Mouse (Mus musculus): Measurements from ENCODE around the gene 1110008L16Rik.

Gene 1110008L16Rik

DNA sequence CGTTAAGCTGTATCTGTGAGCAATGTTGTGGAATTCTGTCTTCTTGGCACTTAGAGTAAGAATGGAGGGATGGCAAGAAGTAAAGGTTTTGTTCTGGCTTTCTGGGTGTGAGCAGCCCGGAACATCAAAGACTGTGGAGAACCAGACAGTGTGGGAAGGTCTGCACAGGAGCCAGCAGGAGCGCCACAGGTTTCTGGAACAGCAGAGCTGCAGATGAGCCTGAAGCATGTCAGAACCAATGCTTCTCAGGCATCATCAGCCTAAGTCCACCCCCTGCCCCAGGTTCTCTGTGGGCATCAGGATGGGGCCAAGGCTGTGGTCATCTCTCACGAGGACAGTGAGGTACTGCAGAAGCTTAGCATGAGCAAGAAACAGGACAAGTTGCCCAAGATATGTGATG, 97.2 kb downstream of the 1110008L16Rik start:
- no peak for DNase-seq

DNA sequence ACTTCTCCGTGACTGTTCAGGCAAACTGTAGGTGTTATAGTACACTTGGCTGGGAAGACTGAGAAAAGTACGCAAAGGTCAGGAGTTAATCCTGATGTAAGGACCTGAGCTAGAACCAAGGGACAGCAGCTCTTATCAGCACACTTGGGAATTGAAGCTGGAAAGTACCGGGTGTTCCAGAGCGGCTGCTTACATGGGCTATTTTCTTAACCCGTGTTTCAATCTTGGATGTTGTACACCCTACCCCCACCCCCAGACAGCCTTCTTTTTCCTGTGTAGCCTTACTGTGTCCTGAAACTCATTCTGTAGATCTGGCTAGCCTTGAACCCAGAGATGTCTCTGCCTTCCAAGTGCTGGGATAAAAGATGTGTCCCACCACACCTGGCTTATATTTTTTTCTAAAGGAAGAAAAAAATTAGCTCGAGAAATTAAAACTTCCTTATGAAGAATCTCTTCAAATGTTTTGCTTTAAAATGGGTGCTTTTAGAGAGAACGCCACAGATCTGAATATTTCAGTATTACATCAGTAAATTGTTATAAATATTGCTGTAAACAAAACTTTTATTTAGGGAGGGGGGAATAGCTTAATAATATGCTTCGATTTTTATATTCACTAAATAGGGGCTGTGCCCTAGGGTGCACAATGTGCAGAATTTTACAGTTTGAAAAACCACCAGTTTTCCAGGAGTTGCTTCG, 98.3 kb downstream of the 1110008L16Rik start:
- no peak for DNase-seq

DNA sequence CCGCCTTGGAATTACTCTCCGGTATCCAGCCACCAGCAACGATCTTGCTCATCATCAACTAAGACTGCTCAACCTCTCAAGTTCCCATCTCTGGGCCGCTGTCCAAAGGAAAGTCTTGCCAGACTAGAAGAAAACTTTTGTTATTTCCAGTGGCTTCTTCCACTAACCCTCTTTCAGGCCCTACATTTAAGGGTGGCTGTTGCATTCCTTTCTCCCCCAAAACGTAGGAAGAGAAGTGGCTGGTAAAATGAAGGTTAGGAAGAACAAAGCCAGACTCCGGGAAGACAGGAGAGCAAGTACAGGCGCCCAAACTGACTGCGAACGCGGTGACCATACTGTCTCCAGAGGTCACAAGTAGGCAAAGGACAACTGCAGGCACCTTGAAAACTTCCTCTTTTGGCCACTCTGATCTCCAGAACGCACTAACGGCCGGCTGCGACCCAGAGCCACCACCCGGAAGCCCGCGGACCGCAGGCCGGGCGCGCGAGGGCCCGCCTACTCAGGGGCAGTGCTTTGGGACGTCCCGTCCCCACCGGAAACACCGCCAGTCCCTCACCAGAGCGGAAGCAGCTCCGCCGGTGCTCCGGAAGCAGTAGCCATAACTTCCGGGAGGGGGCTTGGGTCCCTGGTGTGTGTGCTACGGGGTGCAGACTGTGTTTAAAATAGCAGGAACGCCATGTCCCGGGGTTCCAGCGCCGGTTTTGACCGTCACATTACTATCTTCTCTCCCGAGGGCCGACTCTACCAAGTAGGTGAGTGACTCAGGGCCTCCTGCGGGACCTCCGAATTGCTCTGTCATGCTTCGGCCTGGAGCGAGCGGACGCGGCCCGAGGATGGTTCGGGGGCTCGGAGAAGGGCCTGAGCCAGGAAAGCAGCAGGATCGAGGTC, 99.1 kb downstream of the 1110008L16Rik start:
- peak; percentile 84 for DNase-seq

DNA sequence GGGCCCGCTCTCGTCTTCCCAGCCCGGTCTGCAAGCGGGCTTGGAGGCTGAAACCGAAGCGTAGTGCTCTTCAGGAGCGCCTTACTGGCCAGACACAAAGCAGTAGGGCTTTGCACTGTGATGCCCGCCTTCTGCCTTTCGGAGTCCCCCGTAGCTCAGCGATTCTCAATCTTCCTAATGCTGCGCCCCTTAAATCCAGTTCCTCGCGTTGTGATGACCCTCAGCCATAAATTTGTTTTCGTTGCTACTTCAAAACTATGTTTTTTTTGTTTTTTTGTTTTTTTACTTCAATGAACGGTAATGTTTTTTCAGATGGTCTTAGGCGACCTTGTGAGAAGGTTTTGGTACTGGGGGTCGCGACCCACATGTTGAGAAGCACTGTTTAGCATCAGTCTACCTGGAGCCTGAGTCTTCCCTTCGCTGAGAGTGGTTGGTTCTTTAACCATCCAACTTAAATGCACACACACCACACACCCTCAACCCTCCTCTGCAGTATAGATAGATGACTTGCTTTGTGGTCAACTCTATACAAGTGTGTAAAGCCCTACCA, 99.8 kb downstream of the 1110008L16Rik start:
- DNase-seq: no peak

DNA sequence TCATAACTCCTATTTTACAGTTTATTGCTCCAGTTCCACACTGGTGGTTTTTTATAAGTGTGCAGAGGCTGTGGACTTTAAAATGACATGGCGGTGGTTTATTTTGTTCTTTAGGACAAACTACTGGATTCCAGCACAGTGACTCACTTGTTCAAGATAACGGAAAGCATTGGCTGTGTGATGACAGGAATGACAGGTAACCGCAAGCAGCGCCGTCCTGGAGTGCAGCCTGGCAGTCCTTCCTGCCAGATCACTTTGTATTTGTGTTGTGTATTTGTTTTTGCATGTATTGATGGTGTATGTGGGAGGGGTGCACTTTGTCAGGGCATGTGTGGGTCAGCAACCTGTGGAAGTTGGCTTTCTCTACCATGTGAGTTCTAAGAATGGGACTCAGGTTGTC, 108.5 kb downstream of the 1110008L16Rik start:
- DNase-seq: no peak

DNA sequence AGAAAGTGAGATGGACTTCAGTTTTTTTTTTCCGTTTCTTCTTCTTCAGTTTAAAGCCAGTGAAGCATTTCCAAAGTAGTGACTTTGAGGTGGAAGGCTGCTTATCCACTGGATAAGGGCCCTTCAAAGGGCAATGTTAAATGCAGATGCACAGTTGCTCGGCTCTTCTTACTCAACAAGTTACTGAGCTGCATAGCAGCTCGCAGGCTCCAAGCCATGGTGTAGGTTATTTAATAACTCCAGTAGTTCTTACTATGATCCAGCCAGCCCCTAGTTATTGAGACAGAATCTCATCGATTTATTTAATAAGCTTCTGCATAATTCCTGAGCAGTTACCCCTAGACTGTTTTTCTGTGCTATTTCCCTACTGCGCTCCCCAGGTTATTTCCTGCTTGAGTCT, 115.9 kb downstream of the 1110008L16Rik start:
- DNase-seq: no peak

DNA sequence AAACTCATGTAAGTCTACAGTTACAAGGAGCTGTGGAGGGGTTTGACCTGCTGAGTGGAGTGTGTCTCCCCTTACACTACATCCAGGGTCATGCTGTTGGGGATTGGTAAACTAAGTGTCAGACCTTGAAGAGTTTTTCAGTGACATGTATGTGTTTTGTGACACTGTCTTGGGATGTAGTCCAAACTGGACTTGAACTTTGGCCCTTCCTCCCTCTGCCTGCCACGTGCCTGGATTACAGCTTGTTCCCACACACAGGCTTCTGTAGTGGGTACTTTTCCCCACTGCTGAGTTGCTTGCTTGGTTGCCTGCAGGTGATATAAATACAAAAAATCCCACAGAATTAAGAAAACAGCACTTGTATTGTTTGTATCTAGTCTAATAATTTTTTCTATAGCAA, 116.4 kb downstream of the 1110008L16Rik start:
- no peak for DNase-seq

DNA sequence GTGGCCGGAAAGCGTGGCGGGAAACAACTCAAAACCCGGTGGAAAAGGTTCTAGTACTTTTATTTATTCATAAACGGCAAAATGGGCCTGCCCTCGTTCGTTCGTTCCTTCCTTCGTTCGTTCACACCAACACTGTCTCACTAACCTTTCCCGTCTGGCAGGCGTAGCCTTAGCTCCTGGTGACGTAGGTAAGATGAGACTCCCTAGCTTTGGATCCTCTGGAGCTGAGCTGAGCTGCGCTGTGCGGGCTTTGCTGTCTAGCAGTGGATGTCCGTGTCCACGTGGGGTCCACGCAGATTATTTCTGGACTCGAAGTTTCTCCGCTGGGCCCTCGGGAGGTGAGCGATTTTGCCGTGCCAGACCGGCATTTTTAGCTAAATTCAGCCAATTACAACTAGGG, 120.8 kb downstream of the 1110008L16Rik start:
- DNase-seq: no peak

DNA sequence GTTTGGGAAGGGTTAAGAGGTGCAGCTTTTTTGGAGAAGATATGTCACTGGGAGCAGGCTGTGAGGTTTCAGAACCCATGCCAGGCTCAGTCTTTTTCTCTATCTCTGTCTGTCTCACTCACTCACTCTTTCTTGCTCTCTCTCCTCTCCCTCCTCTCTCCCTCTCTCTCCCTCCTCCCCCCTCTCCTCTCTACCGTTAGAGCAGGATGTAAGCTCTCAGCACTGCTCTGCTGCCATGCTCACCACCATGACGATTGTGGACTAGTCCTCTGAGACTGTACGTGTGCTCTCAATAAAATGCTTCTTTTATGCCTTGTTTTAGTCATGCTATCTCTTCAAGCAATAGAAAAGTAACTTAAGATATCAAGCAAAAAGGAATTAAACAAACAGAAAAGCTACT, 122.7 kb downstream of the 1110008L16Rik start:
- no peak for DNase-seq

DNA sequence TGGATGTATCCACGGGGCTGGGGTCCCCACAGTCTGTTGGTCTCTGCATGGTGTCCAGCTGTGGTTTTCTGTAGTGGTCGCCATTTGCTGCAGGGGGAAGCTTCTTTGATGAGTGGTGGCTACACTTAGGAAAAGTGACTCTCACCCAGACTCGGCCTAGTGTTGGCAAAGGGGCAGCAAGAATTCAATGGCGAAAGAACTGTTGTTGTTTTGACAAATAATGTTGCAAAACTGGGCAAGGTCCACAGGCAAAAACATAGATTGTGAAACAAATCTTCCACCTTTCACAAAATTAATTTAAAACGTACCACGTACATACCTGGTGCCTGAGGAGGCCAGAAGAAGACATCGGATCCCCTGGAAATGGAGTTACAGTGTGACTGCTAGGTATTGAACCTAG, 126.9 kb downstream of the 1110008L16Rik start:
- DNase-seq: no peak

DNA sequence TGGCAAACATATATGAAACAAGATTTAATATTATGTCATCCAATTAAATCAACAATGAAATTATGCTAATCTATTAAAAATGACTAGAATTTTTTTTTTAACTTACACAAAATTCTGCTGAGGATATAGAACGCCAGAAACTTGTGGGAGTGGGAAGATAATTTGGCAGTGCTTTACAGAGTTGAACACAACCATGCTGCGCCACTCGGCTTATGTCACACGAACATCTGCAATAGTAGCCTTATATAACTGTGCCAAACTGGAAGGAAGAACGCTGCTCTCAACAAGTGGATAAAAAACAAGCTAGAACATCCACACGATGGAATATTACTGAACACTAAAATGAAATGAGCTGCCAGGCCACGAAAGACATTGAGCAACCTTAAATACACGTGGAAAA, 129.8 kb downstream of the 1110008L16Rik start:
- DNase-seq: no peak

DNA sequence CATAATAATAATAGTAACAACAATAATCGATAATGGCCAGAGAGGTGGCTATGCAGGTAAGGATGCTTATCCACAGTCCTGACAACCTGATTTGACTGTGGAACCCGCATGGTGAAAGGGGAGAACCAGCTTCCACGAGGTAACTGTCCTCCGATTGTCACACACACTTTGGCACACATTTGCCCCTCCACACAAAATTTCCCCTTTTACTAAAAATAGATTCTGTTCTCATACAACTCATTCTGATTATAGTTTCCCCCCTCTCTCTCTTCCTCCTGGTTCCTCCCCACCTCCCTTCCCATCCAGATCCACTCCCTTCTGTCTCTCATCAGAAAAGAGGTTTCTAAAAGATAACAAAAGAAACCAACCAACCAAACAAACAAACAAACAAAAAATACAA, 130.6 kb downstream of the 1110008L16Rik start:
- DNase-seq: no peak
